Mouse (Mus musculus) midbrain, embryonic 13.5 days (tissue): ENCODE results near the gene Myo6. TPM values are rescaled to one million over a fixed set of nuclear protein-coding genes. Genes with fewer than 3 reads are reported as not detected.

Source experiments
- ATAC-seq: fragments of 200-750 bp; cut with Nextera tagmentation; 2 replicates; pipeline ENCODE4 v1.8.0; 2017; ENCODE audit warnings: mild to moderate bottlenecking, moderate TSS enrichment, moderate library complexity
- H3K27ac ChIP-seq: fragments of 300-500 bp; sonication (generic); 2 replicates; pipeline ENCODE4 v1.5.1; 2015; ENCODE audit warnings: inconsistent platforms, mild to moderate bottlenecking, moderate library complexity
- H3K27me3 ChIP-seq: fragments of 300-500 bp; sonication (generic); 2 replicates; pipeline ENCODE4 v1.6.1; 2015; ENCODE audit warnings: mild to moderate bottlenecking, inconsistent platforms
- H3K36me3 ChIP-seq: fragments of 300-500 bp; sonication (generic); 2 replicates; pipeline ENCODE4 v1.6.1; 2015; ENCODE audit warnings: mild to moderate bottlenecking, inconsistent platforms
- H3K4me1 ChIP-seq: fragments of 300-500 bp; sonication (generic); replicated peaks from 2 replicates; pipeline ENCODE4 v1.6.1; 2015; ENCODE audit warnings: inconsistent platforms
- H3K4me2 ChIP-seq: fragments of 300-500 bp; sonication (generic); replicated peaks from 2 replicates; pipeline ENCODE4 v1.6.1; 2015; ENCODE audit warnings: moderate library complexity, mild to moderate bottlenecking, inconsistent platforms
- H3K4me3 ChIP-seq: fragments of 300-500 bp; sonication (generic); replicated peaks from 2 replicates; pipeline ENCODE4 v1.5.1; 2015; ENCODE audit warnings: mild to moderate bottlenecking, inconsistent platforms
- H3K9ac ChIP-seq: fragments of 300-500 bp; sonication (generic); replicated peaks from 2 replicates; pipeline ENCODE4 v1.6.1; 2015; ENCODE audit warnings: mild to moderate bottlenecking, inconsistent platforms
- H3K9me3 ChIP-seq: fragments of 300-500 bp; sonication (generic); 2 replicates; pipeline ENCODE4 v1.6.1; 2016; ENCODE audit warnings: mild to moderate bottlenecking, inconsistent platforms
- WGBS: fragments of 180-500 bp; shearing (Covaris S2); methylation state at CpG from one replicate; pipeline ENCODE4 v1.1.7; 2015; 5-methylcytosine and 5-hydroxymethylcytosine counted together
- polyA plus RNA-seq: library from polyadenylated mRNA; unstranded; fragments of >200 nt; fragmentation: Nextera tagmentation; extraction: Ambion mirVana; gene quantifications from 2 replicates; pipeline ENCODE4 v1.2.1, GENCODE M21; 2015

Gene Myo6
- polyA plus RNA-seq, 1 experiment from 2014 or later: 15.4 TPM

DNA sequence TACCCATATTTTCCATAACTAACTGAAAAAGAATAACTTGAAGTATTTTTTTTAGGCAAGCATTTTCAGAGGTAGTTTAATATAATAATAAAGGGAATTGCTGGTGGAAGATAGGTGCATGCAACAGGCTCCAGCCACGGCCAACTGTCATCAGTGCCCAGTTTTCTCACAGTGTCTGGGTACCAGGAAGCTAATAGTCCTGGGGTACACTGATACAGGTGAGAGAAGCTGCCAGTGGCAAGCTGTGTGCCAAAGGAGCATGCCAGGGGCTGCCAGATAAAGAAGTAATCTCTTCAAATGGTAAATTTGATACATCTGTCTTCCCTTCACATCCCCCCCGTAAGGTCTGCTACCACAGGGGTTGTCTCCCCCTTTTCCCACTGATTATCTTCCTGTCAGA lies 48.6 kb downstream of the Myo6 start:
- no peaks in the 10 kb centered on the region for H3K9me3 ChIP-seq
- H3K27ac ChIP-seq: no peak overlapping the region
- H3K27me3 ChIP-seq: no peaks in the 10 kb centered on the region
- H3K4me1 ChIP-seq: peaks cover 5% of the 10 kb centered on the region; the same call in 1 of the 2 replicates
- no peak overlapping the region for H3K9ac ChIP-seq
- 81% methylated on average over 2 of the region's 2 CpGs for WGBS
- no peak for ATAC-seq
- H3K4me2 ChIP-seq: no peak overlapping the region
- H3K36me3 ChIP-seq: no peaks in the 10 kb centered on the region
- no peak overlapping the region for H3K4me3 ChIP-seq

DNA sequence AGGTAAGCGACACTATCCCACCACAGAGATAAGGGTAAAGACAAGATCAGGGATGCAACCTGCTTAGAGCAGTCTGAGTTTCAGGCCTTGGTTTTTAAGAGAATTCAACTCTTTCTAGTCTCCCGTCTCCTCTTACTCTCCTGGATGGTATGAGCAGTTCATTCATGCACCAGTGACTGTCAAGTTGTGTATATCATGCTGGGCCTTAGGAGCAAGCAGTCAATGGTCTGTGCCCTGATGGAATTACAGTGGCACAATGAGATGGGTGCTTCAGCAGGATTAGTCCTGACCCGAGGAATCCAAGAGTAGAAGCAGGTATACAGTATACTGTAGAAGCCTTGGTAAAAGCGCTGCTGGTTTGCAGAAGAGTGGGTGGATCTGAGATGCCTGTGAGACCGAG lies 50.7 kb downstream of the Myo6 start:
- Histone ChIP-seq H3K4me1 (peaks cover 4% of the 10 kb centered on the region; the same call in 1 of the 2 replicates), H3K9me3 (no peaks in the 10 kb centered on the region), H3K4me2 (no peak overlapping the region), H3K36me3 (no peaks in the 10 kb centered on the region), H3K4me3 (no peak overlapping the region), H3K9ac (no peak overlapping the region), H3K27me3 (no peaks in the 10 kb centered on the region), H3K27ac (no peak overlapping the region)
- no peak for ATAC-seq
- WGBS: 85% methylated on average over 5 of the region's 5 CpGs

DNA sequence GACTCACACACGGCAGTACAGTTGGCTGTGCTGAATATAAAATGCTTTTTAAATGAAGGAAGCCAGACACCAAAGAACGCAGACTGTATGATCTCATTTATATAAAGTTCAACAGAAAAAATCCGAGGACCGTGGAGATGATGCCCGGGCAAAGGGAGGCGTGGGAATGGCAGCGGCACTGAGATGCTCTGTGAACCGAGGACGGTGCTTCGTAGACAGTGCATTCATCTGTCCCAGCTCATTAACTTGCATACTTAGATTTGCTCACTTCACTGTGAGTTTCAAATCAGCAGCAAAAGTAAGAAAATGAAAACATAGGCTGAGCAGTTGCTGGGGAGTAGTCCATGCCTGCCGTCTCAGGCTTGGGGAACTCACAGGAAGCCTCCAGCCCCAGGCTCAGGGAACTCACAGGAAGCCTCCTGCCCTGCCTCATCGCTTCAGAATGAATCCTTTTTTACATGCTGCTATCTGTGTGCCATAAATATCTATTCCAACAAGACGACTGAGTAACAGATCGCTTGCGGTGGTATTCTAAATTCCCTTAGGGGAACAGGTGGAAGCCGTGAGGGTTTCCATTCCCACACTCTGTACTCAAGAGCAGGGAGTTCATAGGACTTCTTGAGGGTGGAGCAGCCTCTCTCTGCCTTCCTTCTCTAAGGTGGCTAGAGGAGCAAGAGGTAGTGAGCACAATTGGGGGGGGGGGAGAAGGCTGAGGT lies 52.1 kb downstream of the Myo6 start:
- 81% methylated on average over 16 of the region's 16 CpGs for WGBS
- no peaks in the 10 kb centered on the region for H3K36me3 ChIP-seq
- H3K4me2 ChIP-seq: no peak overlapping the region
- H3K4me3 ChIP-seq: no peak overlapping the region
- H3K9me3 ChIP-seq: no peaks in the 10 kb centered on the region
- ATAC-seq: no peak
- no peak overlapping the region for H3K27ac ChIP-seq
- no peaks in the 10 kb centered on the region for H3K27me3 ChIP-seq
- H3K9ac ChIP-seq: no peak overlapping the region
- H3K4me1 ChIP-seq: peaks cover 4% of the 10 kb centered on the region; the same call in 1 of the 2 replicates

DNA sequence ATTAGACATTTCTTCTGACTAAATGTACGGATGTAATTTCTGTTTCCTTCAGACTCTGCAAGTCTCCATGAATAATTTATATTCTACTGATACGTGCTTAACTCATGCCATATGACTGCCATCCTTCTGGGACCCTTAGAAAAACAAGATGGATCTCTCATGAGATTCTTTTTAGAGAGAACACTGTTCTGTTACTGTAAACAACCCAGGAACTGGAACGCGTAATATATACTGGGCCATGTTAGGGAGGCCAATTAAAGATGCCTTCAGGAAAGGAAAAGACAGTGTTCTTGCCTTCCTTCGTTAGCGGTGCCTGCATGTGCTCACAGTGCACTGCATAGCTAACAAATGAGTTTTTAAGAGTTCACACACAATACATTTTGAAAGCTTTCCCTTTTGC lies 53.9 kb downstream of the Myo6 start:
- Histone ChIP-seq H3K4me2 (no peak overlapping the region), H3K27me3 (0 out of 2 replicates have a peak, but pooled peaks cover under 1% of the 10 kb centered on the region), H3K4me1 (peaks cover 4% of the 10 kb centered on the region; the same call in 1 of the 2 replicates), H3K36me3 (no peaks in the 10 kb centered on the region), H3K4me3 (no peak overlapping the region), H3K9me3 (no peaks in the 10 kb centered on the region), H3K27ac (no peak overlapping the region), H3K9ac (no peak overlapping the region)
- ATAC-seq: peak; percentile 70
- WGBS: 42% methylated on average over 6 of the region's 6 CpGs

DNA sequence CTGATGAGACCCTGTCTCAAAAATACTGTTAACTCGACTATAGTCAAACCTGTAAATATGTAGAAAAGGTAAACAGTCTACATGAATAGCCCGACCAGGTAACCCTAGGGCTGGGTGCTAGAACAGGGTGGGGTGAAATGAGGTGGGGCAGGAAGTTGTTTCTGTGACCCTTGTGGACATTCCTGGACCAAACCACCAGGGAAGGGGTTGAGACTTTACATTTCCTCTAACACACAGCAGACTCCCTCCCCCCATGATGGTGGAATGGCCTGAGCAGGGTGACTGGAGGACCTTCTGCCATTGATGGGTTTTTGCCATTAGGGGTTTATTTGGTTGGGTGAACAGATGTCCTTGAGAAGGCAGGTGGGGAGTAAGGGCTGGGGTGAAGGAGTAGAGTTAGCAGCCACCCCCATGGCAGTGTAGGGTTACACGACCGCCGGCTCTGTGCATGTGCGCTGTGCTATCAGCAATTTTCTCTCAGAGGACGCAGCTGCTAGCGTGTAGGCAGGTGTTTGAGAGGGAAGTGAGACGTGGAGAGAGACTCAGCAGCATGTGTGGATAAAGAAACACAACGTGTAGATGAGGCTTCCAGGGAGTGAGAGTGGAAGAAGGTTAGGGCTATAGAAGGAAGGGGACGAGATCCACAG lies 59.3 kb downstream of the Myo6 start:
- no peaks in the 10 kb centered on the region for H3K9me3 ChIP-seq
- H3K27ac ChIP-seq: no peak overlapping the region
- WGBS: 87% methylated on average over 11 of the region's 11 CpGs
- 0 out of 2 replicates have a peak, but pooled peaks cover 3% of the 10 kb centered on the region for H3K4me1 ChIP-seq
- H3K36me3 ChIP-seq: no peaks in the 10 kb centered on the region
- no peak overlapping the region for H3K4me3 ChIP-seq
- H3K4me2 ChIP-seq: no peak overlapping the region
- no peak overlapping the region for H3K9ac ChIP-seq
- H3K27me3 ChIP-seq: peaks cover 7% of the 10 kb centered on the region; the same call in 1 of the 2 replicates
- no peak for ATAC-seq

DNA sequence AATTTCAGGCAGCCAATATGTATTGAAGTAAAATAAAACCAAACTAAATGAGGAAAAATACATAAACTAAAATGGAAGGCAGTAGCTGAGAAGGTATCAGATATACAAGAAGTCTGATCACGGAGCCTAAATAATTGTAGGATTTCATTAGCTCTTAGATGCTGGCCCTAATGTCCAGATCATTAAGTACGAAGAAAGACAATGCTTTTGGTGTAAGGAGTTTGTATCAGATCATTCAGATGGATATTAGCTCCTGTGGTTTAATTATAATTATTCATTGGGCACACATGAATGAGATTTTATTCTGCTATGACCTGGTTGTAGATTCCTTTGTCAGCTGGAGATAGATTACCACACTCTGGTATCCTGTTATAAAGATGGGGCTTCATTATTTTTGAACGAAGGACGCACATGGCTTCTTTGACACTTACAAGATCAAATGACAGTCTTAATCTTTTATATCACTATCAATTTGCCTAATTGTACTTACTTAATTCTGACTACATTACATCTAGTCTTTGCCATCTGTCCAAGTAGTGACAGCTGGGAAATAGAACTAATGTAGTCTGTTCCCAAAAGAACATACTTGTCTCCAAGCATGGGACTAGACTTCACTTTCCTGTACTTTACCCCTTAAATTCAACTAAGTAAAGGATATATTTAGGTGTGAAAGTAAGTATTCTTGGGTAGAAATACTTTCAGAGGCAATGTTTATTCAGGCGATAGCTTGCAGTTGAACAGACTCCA lies 61.9 kb downstream of the Myo6 start:
- Histone ChIP-seq H3K4me1 (0 out of 2 replicates have a peak, but pooled peaks cover 3% of the 10 kb centered on the region), H3K9me3 (no peaks in the 10 kb centered on the region), H3K9ac (no peak overlapping the region), H3K36me3 (no peaks in the 10 kb centered on the region), H3K27ac (no peak overlapping the region), H3K4me2 (no peak overlapping the region), H3K4me3 (no peak overlapping the region), H3K27me3 (peaks cover 7% of the 10 kb centered on the region; the same call in 1 of the 2 replicates)
- ATAC-seq: peak; percentile 62; the same call in 1 of the 2 replicates
- WGBS: 52% methylated on average over 5 of the region's 5 CpGs

DNA sequence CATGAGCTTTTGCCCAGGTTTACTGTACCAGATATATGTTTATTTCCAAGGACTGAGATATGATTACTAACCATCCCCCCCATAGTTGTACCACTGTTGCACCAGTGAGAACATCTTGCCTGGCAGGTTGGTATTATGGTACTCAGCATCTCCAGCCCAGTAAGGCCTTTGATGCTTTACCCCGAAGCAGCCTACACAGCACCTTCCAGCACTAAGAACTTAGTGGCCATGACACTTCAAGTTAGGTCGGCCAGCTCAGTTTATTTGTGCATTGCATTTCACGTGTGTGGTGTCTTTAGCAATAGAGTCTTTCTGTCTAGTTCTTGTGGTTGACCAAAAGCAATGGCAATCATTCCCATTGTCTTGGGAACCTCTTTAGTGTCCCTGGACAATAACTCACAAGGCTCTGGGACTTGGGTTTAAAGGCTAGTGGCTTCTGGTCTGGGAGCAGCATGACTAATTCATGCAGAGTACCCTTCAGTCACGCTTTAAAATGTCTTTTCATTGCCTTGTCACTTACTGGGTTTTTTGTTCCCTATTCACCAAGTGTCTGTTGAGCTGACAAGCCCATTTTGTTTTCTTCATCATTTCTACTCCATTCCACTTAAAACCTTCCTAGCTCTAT lies 69.1 kb downstream of the Myo6 start:
- 30% methylated on average over 4 of the region's 4 CpGs for WGBS
- Histone ChIP-seq H3K9me3 (no peaks in the 10 kb centered on the region), H3K36me3 (no peaks in the 10 kb centered on the region), H3K4me2 (no peak overlapping the region), H3K4me3 (no peak overlapping the region), H3K4me1 (0 out of 2 replicates have a peak, but pooled peaks cover 5% of the 10 kb centered on the region), H3K9ac (no peak overlapping the region), H3K27ac (no peak overlapping the region), H3K27me3 (peaks cover 17% of the 10 kb centered on the region)
- ATAC-seq: peak; percentile 80

DNA sequence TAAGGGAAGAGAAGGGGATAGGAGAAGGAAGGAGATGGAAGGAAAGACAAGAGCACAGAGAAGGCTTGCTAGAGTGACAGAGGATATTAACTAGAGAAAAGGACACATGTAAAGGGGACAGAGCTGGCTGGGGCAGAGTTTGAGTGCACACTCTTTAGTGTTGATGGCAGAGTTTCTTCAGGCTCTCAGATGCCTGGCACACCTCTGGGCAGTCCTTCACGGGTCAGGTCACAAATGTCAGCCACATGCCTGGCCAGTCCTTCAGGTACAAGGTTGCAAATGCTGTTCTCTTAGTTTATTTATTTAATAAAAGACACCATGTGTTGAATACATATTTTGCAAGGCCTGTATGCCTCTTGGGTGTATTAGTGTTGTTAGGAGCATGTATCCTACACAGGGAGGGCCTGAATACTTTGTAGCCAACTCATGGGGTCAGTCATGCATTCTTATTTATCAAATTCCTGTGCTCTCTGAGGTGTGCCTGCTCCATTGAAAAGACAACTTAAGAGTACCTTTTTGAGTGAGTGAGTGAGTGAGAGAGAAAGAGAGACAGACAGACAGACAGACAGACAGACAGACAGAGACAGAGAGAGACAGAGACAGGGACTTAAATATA lies 72.5 kb downstream of the Myo6 start:
- WGBS: 84% methylated on average over 1 of the region's 1 CpGs
- Histone ChIP-seq H3K36me3 (no peaks in the 10 kb centered on the region), H3K4me2 (no peak overlapping the region), H3K27ac (no peak overlapping the region), H3K9ac (no peak overlapping the region), H3K27me3 (peaks cover 17% of the 10 kb centered on the region; the same call in 1 of the 2 replicates), H3K4me1 (0 out of 2 replicates have a peak, but pooled peaks cover 5% of the 10 kb centered on the region), H3K4me3 (no peak overlapping the region), H3K9me3 (peaks cover 4% of the 10 kb centered on the region; the same call in 1 of the 2 replicates)
- no peak for ATAC-seq

DNA sequence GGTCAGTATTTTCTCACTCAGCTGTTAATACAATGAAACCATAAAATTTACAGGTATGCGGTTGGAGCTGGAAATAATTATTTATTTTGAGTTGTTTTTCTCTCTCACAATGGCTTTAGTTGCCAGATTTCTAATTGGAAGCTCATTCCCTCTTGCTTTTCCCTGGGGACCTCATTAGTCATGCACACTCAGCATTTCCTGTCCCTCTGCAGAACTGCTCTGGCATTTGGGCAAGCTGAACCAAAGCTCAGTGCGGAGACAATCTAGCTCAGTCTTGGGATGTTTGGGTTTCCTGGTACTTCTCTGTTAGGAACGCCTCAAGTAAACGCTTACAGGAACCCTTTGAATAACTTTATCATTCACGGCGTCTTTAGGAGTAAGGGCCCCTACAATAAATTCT lies 76.9 kb downstream of the Myo6 start:
- Histone ChIP-seq H3K9ac (no peak overlapping the region), H3K9me3 (peaks cover 4% of the 10 kb centered on the region; the same call in 1 of the 2 replicates), H3K27me3 (peaks cover 15% of the 10 kb centered on the region; the same call in 1 of the 2 replicates), H3K27ac (no peak overlapping the region), H3K4me1 (no peaks in the 10 kb centered on the region), H3K4me3 (no peak overlapping the region), H3K4me2 (no peak overlapping the region), H3K36me3 (0 out of 2 replicates have a peak, but pooled peaks cover 1% of the 10 kb centered on the region)
- WGBS: 88% methylated on average over 6 of the region's 6 CpGs
- no peak for ATAC-seq

DNA sequence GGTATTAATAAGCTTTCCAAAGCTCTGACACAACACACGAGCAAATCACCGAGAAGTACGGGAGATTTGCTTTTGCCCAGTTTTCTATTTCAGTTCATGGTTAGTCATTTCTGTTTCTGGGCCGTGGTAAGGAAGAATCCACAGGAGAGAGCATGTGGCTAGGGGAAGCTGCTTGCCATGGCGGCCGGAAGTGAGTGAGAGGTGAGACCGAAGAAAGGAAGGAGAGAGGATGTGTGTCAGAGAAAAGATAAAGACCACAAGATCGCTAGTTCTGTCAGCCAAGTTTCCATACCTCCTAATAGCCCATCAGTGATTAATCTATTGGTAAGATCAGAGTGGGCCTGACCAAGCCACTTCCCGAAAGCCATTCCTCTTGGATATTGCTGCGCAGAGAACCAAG lies 87.3 kb downstream of the Myo6 start:
- no peaks in the 10 kb centered on the region for H3K4me1 ChIP-seq
- 95% methylated on average over 10 of the region's 10 CpGs for WGBS
- no peaks in the 10 kb centered on the region for H3K36me3 ChIP-seq
- no peaks in the 10 kb centered on the region for H3K27me3 ChIP-seq
- H3K9me3 ChIP-seq: no peaks in the 10 kb centered on the region
- ATAC-seq: no peak
- H3K9ac ChIP-seq: no peak overlapping the region
- H3K4me3 ChIP-seq: no peak overlapping the region
- H3K27ac ChIP-seq: no peak overlapping the region
- no peak overlapping the region for H3K4me2 ChIP-seq

DNA sequence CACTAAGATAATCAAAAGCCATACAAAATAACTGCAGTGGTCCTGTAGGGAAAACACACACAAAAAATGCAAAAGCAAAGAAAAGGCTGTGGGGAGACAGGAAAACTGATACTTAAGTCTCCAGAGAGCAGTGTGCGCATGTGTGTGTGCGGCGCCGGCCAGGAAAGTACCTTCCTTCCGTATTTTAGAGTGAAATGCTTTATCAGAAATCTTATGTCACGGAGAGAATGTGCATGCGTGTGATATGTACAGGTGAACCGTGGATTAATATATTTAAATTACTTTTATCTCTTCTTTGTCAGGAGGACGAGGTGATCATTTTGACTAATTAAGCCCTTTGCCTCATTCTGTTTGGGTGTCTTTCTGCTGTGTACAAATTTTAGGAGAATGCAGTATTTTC lies 88.4 kb downstream of the Myo6 start:
- H3K27ac ChIP-seq: no peak overlapping the region
- no peak for ATAC-seq
- no peak overlapping the region for H3K4me2 ChIP-seq
- H3K9me3 ChIP-seq: no peaks in the 10 kb centered on the region
- no peaks in the 10 kb centered on the region for H3K4me1 ChIP-seq
- H3K9ac ChIP-seq: no peak overlapping the region
- H3K4me3 ChIP-seq: no peak overlapping the region
- WGBS: 91% methylated on average over 9 of the region's 9 CpGs
- no peaks in the 10 kb centered on the region for H3K36me3 ChIP-seq
- no peaks in the 10 kb centered on the region for H3K27me3 ChIP-seq
